In the genomic region with DNA sequence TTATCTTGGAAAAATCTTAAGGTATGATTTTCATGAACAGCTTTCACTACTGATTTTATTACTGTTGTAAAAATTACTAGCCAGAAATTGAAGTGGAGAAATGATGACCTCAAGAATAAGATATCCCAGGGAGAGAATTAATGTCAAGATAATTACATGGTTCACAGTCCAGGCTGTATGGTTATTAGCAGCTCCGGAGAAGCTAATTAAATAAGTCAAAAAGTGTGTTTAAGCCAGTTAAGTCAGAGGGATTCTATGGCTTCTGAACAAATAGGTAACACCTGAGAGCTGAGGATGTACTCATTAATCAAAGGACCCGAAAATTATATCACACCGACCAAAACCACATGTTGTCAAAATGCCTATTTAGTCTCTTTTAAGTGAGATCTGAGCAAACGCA, we compare ENCODE assay signal across 28 mouse cellular contexts.
DNase-seq lines count a peak whose midpoint lies in the region; ATAC-seq and TF ChIP-seq lines count a peak whose summit lies in the region.
"Had no signal": no experiment of that assay in that cellular context is flagged by ENCODE, and none has a peak within 500 bp of the region (broad histone marks: within the 10 kb centered on the region; RNA-seq: fewer than 3 reads in every experiment).

No protein-coding gene starts in this region.

- no peak for DNase-seq in forebrain, postnatal 0 days
- DNase-seq in hindbrain, postnatal 0 days (ENCODE audit: low spot score), result no peak
- DNase-seq in T-cell, adult 2 months (ENCODE audit: low spot score), result no peak
- no peak for DNase-seq in heart, embryonic 10.5 days (ENCODE audit: low spot score)
- DNase-seq: adrenal gland, adult 2 months; adrenal gland, postnatal 14 days; cerebellum, adult 11-12 months; cerebellum, adult 8-10 months; cerebellum, postnatal 10 days; cerebellum, postnatal 36 days; embryo, embryonic 11 days; gastrocnemius, postnatal 10 days; heart, adult 11 months; heart, postnatal 14 days; heart, postnatal 4 days; kidney, adult 11 months had no signal

- no peak overlapping the region for H3K4me3 ChIP-seq in forebrain, embryonic 12.5 days (replicated peaks)
- no peak overlapping the region for H3K4me3 ChIP-seq in forebrain, postnatal 0 days (ENCODE audit: low read depth, low read length)
- no peak overlapping the region for H3K4me3 ChIP-seq in hindbrain, embryonic 12.5 days
- no peak overlapping the region for H3K4me3 ChIP-seq in hindbrain, postnatal 0 days (ENCODE audit: low read length)
- no peak overlapping the region for H3K4me3 ChIP-seq in midbrain, embryonic 13.5 days (replicated peaks)
- H3K4me3 ChIP-seq in midbrain, embryonic 16.5 days (ENCODE audit: low read depth, low read length), result no peak overlapping the region
- H3K4me3 ChIP-seq in heart, embryonic 10.5 days, result no peak overlapping the region
- H3K4me3 ChIP-seq: embryonic facial prominence, embryonic 10.5 days; embryonic facial prominence, embryonic 13.5 days; erythroblast, embryonic 14.5 days; forebrain, embryonic 13.5 days; heart, embryonic 13.5 days; hindbrain, embryonic 13.5 days; intestine, embryonic 15.5 days had no signal

- no peaks in the 10 kb centered on the region for H3K4me1 ChIP-seq in forebrain, embryonic 12.5 days
- no peaks in the 10 kb centered on the region for H3K4me1 ChIP-seq in forebrain, postnatal 0 days (ENCODE audit: insufficient read depth)
- no peaks in the 10 kb centered on the region for H3K4me1 ChIP-seq in hindbrain, embryonic 12.5 days
- no peaks in the 10 kb centered on the region for H3K4me1 ChIP-seq in hindbrain, postnatal 0 days (ENCODE audit: insufficient read depth, low read length)
- no peaks in the 10 kb centered on the region for H3K4me1 ChIP-seq in midbrain, embryonic 13.5 days (replicated peaks)
- no peaks in the 10 kb centered on the region for H3K4me1 ChIP-seq in midbrain, embryonic 16.5 days (ENCODE audit: control insufficient read depth, insufficient read depth, low read length)
- no peaks in the 10 kb centered on the region for H3K4me1 ChIP-seq in heart, embryonic 10.5 days
- H3K4me1 ChIP-seq: embryonic facial prominence, embryonic 10.5 days; embryonic facial prominence, embryonic 13.5 days; forebrain, embryonic 13.5 days; heart, embryonic 13.5 days; hindbrain, embryonic 13.5 days; intestine, embryonic 15.5 days had no signal

- H3K9me3 ChIP-seq in forebrain, embryonic 12.5 days, result no peaks in the 10 kb centered on the region
- no peaks in the 10 kb centered on the region for H3K9me3 ChIP-seq in forebrain, postnatal 0 days (ENCODE audit: low read length)
- H3K9me3 ChIP-seq in hindbrain, embryonic 12.5 days (replicated peaks), result no peaks in the 10 kb centered on the region
- H3K9me3 ChIP-seq in hindbrain, postnatal 0 days (ENCODE audit: low read length), result no peaks in the 10 kb centered on the region
- no peaks in the 10 kb centered on the region for H3K9me3 ChIP-seq in midbrain, embryonic 13.5 days
- no peaks in the 10 kb centered on the region for H3K9me3 ChIP-seq in midbrain, embryonic 16.5 days (replicated peaks; ENCODE audit: control insufficient read depth, low read length, poor library complexity, severe bottlenecking)
- no peaks in the 10 kb centered on the region for H3K9me3 ChIP-seq in heart, embryonic 10.5 days
- H3K9me3 ChIP-seq: embryonic facial prominence, embryonic 10.5 days; embryonic facial prominence, embryonic 13.5 days; forebrain, embryonic 13.5 days; heart, embryonic 13.5 days; hindbrain, embryonic 13.5 days; intestine, embryonic 15.5 days had no signal

- H3K4me2 ChIP-seq in forebrain, embryonic 12.5 days, result no peak overlapping the region
- H3K4me2 ChIP-seq in forebrain, postnatal 0 days (ENCODE audit: low read depth), result no peak overlapping the region
- H3K4me2 ChIP-seq in hindbrain, embryonic 12.5 days (replicated peaks), result no peak overlapping the region
- no peak overlapping the region for H3K4me2 ChIP-seq in hindbrain, postnatal 0 days (ENCODE audit: low read depth, low read length)
- H3K4me2 ChIP-seq in midbrain, embryonic 13.5 days (replicated peaks), result no peak overlapping the region
- no peak overlapping the region for H3K4me2 ChIP-seq in midbrain, embryonic 16.5 days (ENCODE audit: low read length)
- H3K4me2 ChIP-seq: embryonic facial prominence, embryonic 13.5 days; forebrain, embryonic 13.5 days; heart, embryonic 13.5 days; hindbrain, embryonic 13.5 days; intestine, embryonic 15.5 days had no signal

- no peaks in the 10 kb centered on the region for H3K36me3 ChIP-seq in forebrain, embryonic 12.5 days (replicated peaks)
- H3K36me3 ChIP-seq in forebrain, postnatal 0 days (ENCODE audit: insufficient read depth), result no peaks in the 10 kb centered on the region
- H3K36me3 ChIP-seq in hindbrain, embryonic 12.5 days, result no peaks in the 10 kb centered on the region
- no peaks in the 10 kb centered on the region for H3K36me3 ChIP-seq in hindbrain, postnatal 0 days (ENCODE audit: insufficient read depth, low read length)
- H3K36me3 ChIP-seq in midbrain, embryonic 13.5 days, result no peaks in the 10 kb centered on the region
- H3K36me3 ChIP-seq in midbrain, embryonic 16.5 days (ENCODE audit: control insufficient read depth, insufficient read depth, low read length), result no peaks in the 10 kb centered on the region
- H3K36me3 ChIP-seq in heart, embryonic 10.5 days, result no peaks in the 10 kb centered on the region
- H3K36me3 ChIP-seq: embryonic facial prominence, embryonic 10.5 days; embryonic facial prominence, embryonic 13.5 days; heart, embryonic 13.5 days; hindbrain, embryonic 13.5 days; intestine, embryonic 15.5 days had no signal

- peak; percentile 9; the same call in 1 of the 2 replicates for ATAC-seq in forebrain, embryonic 12.5 days (ENCODE audit: low FRiP score)
- no peak for ATAC-seq in forebrain, postnatal 0 days
- 0 out of 2 replicates have a peak, but pooled peaks have one; percentile 54 for ATAC-seq in hindbrain, embryonic 12.5 days (ENCODE audit: low FRiP score)
- ATAC-seq in hindbrain, postnatal 0 days, result no peak
- ATAC-seq in midbrain, embryonic 13.5 days, result 0 out of 2 replicates have a peak, but pooled peaks have one; percentile 37
- ATAC-seq in midbrain, embryonic 16.5 days, result 0 out of 2 replicates have a peak, but pooled peaks have one; percentile 32
- ATAC-seq: forebrain, embryonic 13.5 days; intestine, embryonic 15.5 days; Patski had no signal

- no peak overlapping the region for H3K9ac ChIP-seq in forebrain, embryonic 12.5 days
- H3K9ac ChIP-seq in forebrain, postnatal 0 days, result no peak overlapping the region
- no peak overlapping the region for H3K9ac ChIP-seq in hindbrain, embryonic 12.5 days
- no peak overlapping the region for H3K9ac ChIP-seq in hindbrain, postnatal 0 days (replicated peaks; ENCODE audit: low read length)
- H3K9ac ChIP-seq in midbrain, embryonic 13.5 days (replicated peaks), result no peak overlapping the region
- no peak overlapping the region for H3K9ac ChIP-seq in midbrain, embryonic 16.5 days (ENCODE audit: low read depth, low read length)
- H3K9ac ChIP-seq: embryonic facial prominence, embryonic 13.5 days; forebrain, embryonic 13.5 days; heart, embryonic 13.5 days; hindbrain, embryonic 13.5 days; intestine, embryonic 15.5 days had no signal

- H3K27me3 ChIP-seq in forebrain, embryonic 12.5 days, result no peaks in the 10 kb centered on the region
- H3K27me3 ChIP-seq in forebrain, postnatal 0 days (ENCODE audit: insufficient read depth, low read length), result no peaks in the 10 kb centered on the region
- no peaks in the 10 kb centered on the region for H3K27me3 ChIP-seq in hindbrain, embryonic 12.5 days
- no peaks in the 10 kb centered on the region for H3K27me3 ChIP-seq in hindbrain, postnatal 0 days (ENCODE audit: insufficient read depth, low read length)
- no peaks in the 10 kb centered on the region for H3K27me3 ChIP-seq in midbrain, embryonic 13.5 days
- no peaks in the 10 kb centered on the region for H3K27me3 ChIP-seq in midbrain, embryonic 16.5 days (ENCODE audit: control insufficient read depth, insufficient read depth, low read depth, low read length)
- H3K27me3 ChIP-seq in heart, embryonic 10.5 days (ENCODE audit: insufficient read depth, poor library complexity, severe bottlenecking), result no peaks in the 10 kb centered on the region
- H3K27me3 ChIP-seq: embryonic facial prominence, embryonic 13.5 days; forebrain, embryonic 13.5 days; heart, embryonic 13.5 days; hindbrain, embryonic 13.5 days; intestine, embryonic 15.5 days; Patski had no signal

- no peak for TF ChIP-seq CTCF in forebrain, postnatal 0 days (IDR thresholded peaks at IDR 0.05; ENCODE audit: low read depth)
- TF ChIP-seq CTCF in hindbrain, postnatal 0 days (IDR thresholded peaks at IDR 0.05; ENCODE audit: low read depth), result no peak

- no peak overlapping the region for H3K27ac ChIP-seq in forebrain, embryonic 12.5 days
- no peak overlapping the region for H3K27ac ChIP-seq in forebrain, postnatal 0 days (ENCODE audit: low read depth, low read length)
- no peak overlapping the region for H3K27ac ChIP-seq in hindbrain, embryonic 12.5 days
- H3K27ac ChIP-seq in hindbrain, postnatal 0 days, result no peak overlapping the region
- no peak overlapping the region for H3K27ac ChIP-seq in midbrain, embryonic 13.5 days
- no peak overlapping the region for H3K27ac ChIP-seq in midbrain, embryonic 16.5 days (ENCODE audit: low read length)
- no peak overlapping the region for H3K27ac ChIP-seq in heart, embryonic 10.5 days
- H3K27ac ChIP-seq: embryonic facial prominence, embryonic 10.5 days; embryonic facial prominence, embryonic 13.5 days; forebrain, embryonic 13.5 days; heart, embryonic 13.5 days; hindbrain, embryonic 13.5 days; intestine, embryonic 15.5 days had no signal

- WGBS in forebrain, embryonic 12.5 days, result 65% methylated on average over 4 of the region's 4 CpGs
- 53% methylated on average over 4 of the region's 4 CpGs for WGBS in forebrain, postnatal 0 days
- WGBS in hindbrain, embryonic 12.5 days, result 73% methylated on average over 4 of the region's 4 CpGs
- 48% methylated on average over 4 of the region's 4 CpGs for WGBS in hindbrain, postnatal 0 days
- 36% methylated on average over 4 of the region's 4 CpGs for WGBS in midbrain, embryonic 13.5 days
- WGBS in midbrain, embryonic 16.5 days, result 35% methylated on average over 4 of the region's 4 CpGs
- 84% methylated on average over 4 of the region's 4 CpGs for WGBS in heart, embryonic 10.5 days

Comparison
In these comparisons a context has a peak if more than half of its experiments do, and no peak if none do; other contexts are left out.
1. ATAC-seq: peak in forebrain, embryonic 12.5 days (single experiment), hindbrain, embryonic 12.5 days (single experiment), midbrain, embryonic 13.5 days (single experiment) and midbrain, embryonic 16.5 days (single experiment); none in forebrain, postnatal 0 days (single experiment) and hindbrain, postnatal 0 days (single experiment).